Mouse (Mus musculus) CH12.LX (cell line): ENCODE measurements at regions not wholly inside any gene's neighbourhood (a gene's known extent, or its start where the extent isn't known, plus 50 kb on each side); places are given as distances from the start of the nearest gene placed in this dataset.

Experiments used
- DNase-seq: peaks from one replicate; pipeline ENCODE4 v3.0.0-alpha.2; 2013; ENCODE audit errors: extremely low read depth
- H3K27ac ChIP-seq: 2 replicates; pipeline ENCODE4 v1.5.1; 2012; ENCODE audit warnings: low read depth, mild to moderate bottlenecking, control low read depth, moderate library complexity; ENCODE audit not compliant: insufficient read depth
- H3K27me3 ChIP-seq: replicated peaks from 2 replicates; pipeline ENCODE3; 2012; ENCODE audit warnings: inconsistent platforms
- H3K36me3 ChIP-seq, 2 experiments: replicated peaks in 1 of 2; 2 replicates each; pipeline versions ENCODE3 to v1.6.1; 2012; ENCODE audit warnings: inconsistent platforms in 1 of 2, low read length in 1 of 2, mild to moderate bottlenecking in 1 of 2, mixed read lengths in 1 of 2, moderate library complexity in 1 of 2; ENCODE audit not compliant: control insufficient read depth in 1 of 2, insufficient read depth in 1 of 2
- H3K4me1 ChIP-seq, 2 experiments: 2 replicates each; pipeline ENCODE4 v1.6.1; 2012; ENCODE audit warnings: inconsistent platforms in 1 of 2, moderate library complexity in 1 of 2; ENCODE audit not compliant: insufficient read depth in 2 of 2, control insufficient read depth in 1 of 2
- H3K4me2 ChIP-seq: 2 replicates; pipeline ENCODE4 v1.6.1; 2012; ENCODE audit warnings: low read depth, mild to moderate bottlenecking, control low read depth; ENCODE audit not compliant: poor library complexity, insufficient read depth, severe bottlenecking
- H3K4me3 ChIP-seq, 3 experiments: fragments of 150-350 bp in 1 of 3; sonication (generic) in 1 of 3; replicated peaks in 1 of 3; 2 replicates each; pipeline versions ENCODE3 to v1.5.1; 2011 to 2012; ENCODE audit warnings: low read depth in 2 of 3, low read length in 2 of 3, mild to moderate bottlenecking in 2 of 3, moderate library complexity in 2 of 3, control low read depth in 1 of 3, improper control_type of control experiment in 1 of 3, inconsistent platforms in 1 of 3, mixed read lengths in 1 of 3; ENCODE audit not compliant: poor library complexity in 1 of 3
- H3K79me2 ChIP-seq: replicated peaks from 2 replicates; pipeline ENCODE4 v1.6.1; 2012; ENCODE audit warnings: mild to moderate bottlenecking, moderate library complexity; ENCODE audit not compliant: control insufficient read depth, poor library complexity, insufficient read depth, severe bottlenecking; ENCODE audit errors: extremely low read depth
- H3K9ac ChIP-seq: 2 replicates; pipeline ENCODE4 v1.6.1; 2012; ENCODE audit warnings: low read depth, mild to moderate bottlenecking, control low read depth, moderate library complexity; ENCODE audit not compliant: insufficient read depth
- H3K9me3 ChIP-seq: replicated peaks from 2 replicates; pipeline ENCODE3; 2012; ENCODE audit warnings: low read length, inconsistent platforms, mixed read lengths
- BHLHE40 ChIP-seq: IDR thresholded peaks from 2 replicates; pipeline ENCODE4 v1.6.1; 2011; ENCODE audit warnings: mild to moderate bottlenecking, low read depth, low read length, improper control_type of control experiment
- CHD1 ChIP-seq: IDR thresholded peaks from 2 replicates; pipeline ENCODE4 v1.6.1; 2012; ENCODE audit warnings: low read depth, low read length, improper control_type of control experiment, inconsistent platforms
- CHD2 ChIP-seq: IDR thresholded peaks from 2 replicates; pipeline ENCODE4 v1.6.1; 2011; ENCODE audit warnings: low read length, improper control_type of control experiment
- CTCF ChIP-seq, 2 experiments: IDR thresholded peaks in 1 of 2; conservative IDR thresholded peaks in 1 of 2; 2 replicates each; pipeline ENCODE4 v1.5.1; 2011 to 2012; ENCODE audit warnings: low read depth in 2 of 2, low read length in 2 of 2, improper control_type of control experiment in 1 of 2, inconsistent platforms in 1 of 2, mild to moderate bottlenecking in 1 of 2, moderate library complexity in 1 of 2
- E2F4 ChIP-seq: IDR thresholded peaks from 2 replicates; pipeline ENCODE4 v1.6.1; 2011; ENCODE audit warnings: low read depth, low read length, improper control_type of control experiment; ENCODE audit not compliant: insufficient replicate concordance
- ELF1 ChIP-seq: IDR thresholded peaks from 2 replicates; pipeline ENCODE4 v1.6.1; 2014; ENCODE audit warnings: low read depth, mild to moderate bottlenecking, inconsistent platforms, low read length, improper control_type of control experiment
- ETS1 ChIP-seq: conservative IDR thresholded peaks from 2 replicates; pipeline ENCODE4 v1.6.1; 2012; ENCODE audit warnings: low read depth, mild to moderate bottlenecking, inconsistent platforms, low read length, improper control_type of control experiment, moderate library complexity
- HCFC1 ChIP-seq: IDR thresholded peaks from 2 replicates; pipeline ENCODE4 v1.6.1; 2012; ENCODE audit warnings: low read depth, mild to moderate bottlenecking, inconsistent platforms, low read length, improper control_type of control experiment
- JUN ChIP-seq: IDR thresholded peaks from 2 replicates; pipeline ENCODE4 v1.6.1; 2011; ENCODE audit warnings: low read depth, mild to moderate bottlenecking, low read length, improper control_type of control experiment, moderate library complexity; ENCODE audit not compliant: insufficient read depth
- MAX ChIP-seq: IDR thresholded peaks from 2 replicates; pipeline ENCODE4 v1.6.1; 2011; ENCODE audit warnings: low read length, improper control_type of control experiment
- MAZ ChIP-seq: IDR thresholded peaks from 2 replicates; pipeline ENCODE4 v1.6.1; 2012; ENCODE audit warnings: low read depth, mild to moderate bottlenecking, inconsistent platforms, low read length, improper control_type of control experiment, moderate library complexity
- MXI1 ChIP-seq: IDR thresholded peaks from 2 replicates; pipeline ENCODE4 v1.6.1; 2011; ENCODE audit warnings: mild to moderate bottlenecking, low read depth, low read length, improper control_type of control experiment
- MYC ChIP-seq: IDR thresholded peaks from 2 replicates; pipeline ENCODE4 v1.6.1; 2011; ENCODE audit warnings: low read depth, mild to moderate bottlenecking, improper control_type of control experiment, low read length
- NELFE ChIP-seq: IDR thresholded peaks from 2 replicates; pipeline ENCODE4 v1.6.1; 2011; ENCODE audit warnings: low read depth, low read length, improper control_type of control experiment
- PAX5 ChIP-seq: IDR thresholded peaks from 2 replicates; pipeline ENCODE4 v1.6.1; 2012; ENCODE audit warnings: low read length, inconsistent platforms, mixed read lengths
- POLR2A ChIP-seq: IDR thresholded peaks from 2 replicates; pipeline ENCODE4 v1.6.1; 2011; ENCODE audit warnings: low read depth, mild to moderate bottlenecking, improper control_type of control experiment, low read length
- RAD21 ChIP-seq: IDR thresholded peaks from 2 replicates; pipeline ENCODE4 v1.6.1; 2011; ENCODE audit warnings: low read depth, mild to moderate bottlenecking, low read length, improper control_type of control experiment, moderate library complexity
- RCOR1 ChIP-seq: conservative IDR thresholded peaks from 2 replicates; pipeline ENCODE4 v1.6.1; 2012; ENCODE audit warnings: low read depth, mild to moderate bottlenecking, inconsistent platforms, low read length, improper control_type of control experiment
- SIN3A ChIP-seq: IDR thresholded peaks from 2 replicates; pipeline ENCODE4 v1.6.1; 2012; ENCODE audit warnings: low read length, improper control_type of control experiment, inconsistent platforms
- SMC3 ChIP-seq: IDR thresholded peaks from 2 replicates; pipeline ENCODE4 v1.6.1; 2011; ENCODE audit warnings: low read depth, low read length, improper control_type of control experiment
- TBP ChIP-seq: conservative IDR thresholded peaks from 2 replicates; pipeline ENCODE4 v1.6.1; 2011; ENCODE audit warnings: low read depth, low read length, improper control_type of control experiment
- TCF12 ChIP-seq: IDR thresholded peaks from 2 replicates; pipeline ENCODE4 v1.6.1; 2014; ENCODE audit warnings: low read depth, mild to moderate bottlenecking, inconsistent platforms, low read length, improper control_type of control experiment
- UBTF ChIP-seq: IDR thresholded peaks from 2 replicates; pipeline ENCODE4 v1.6.1; 2012; ENCODE audit warnings: low read depth, mild to moderate bottlenecking, inconsistent platforms, low read length, improper control_type of control experiment, moderate library complexity
- USF2 ChIP-seq: conservative IDR thresholded peaks from 2 replicates; pipeline ENCODE4 v1.6.1; 2011; ENCODE audit warnings: low read depth, low read length, improper control_type of control experiment
- ZKSCAN1 ChIP-seq: IDR thresholded peaks from 2 replicates; pipeline ENCODE4 v1.6.1; 2012; ENCODE audit warnings: low read depth, inconsistent platforms, low read length, improper control_type of control experiment, borderline replicate concordance
- ZMIZ1 ChIP-seq: IDR thresholded peaks from 2 replicates; pipeline ENCODE4 v1.6.1; 2012; ENCODE audit warnings: low read depth, mild to moderate bottlenecking, inconsistent platforms, low read length, improper control_type of control experiment
- dilution Hi-C: fragments of 300-500 bp; cut with MboI; formaldehyde crosslinking; loops from 2 replicates; pipeline ENCODE4 v1.14.3; 2020; ENCODE audit warnings: low sequenced_read_pairs; ENCODE audit not compliant: extremely low pct_unique_long_range_greater_than_20kb, extremely low pct_ligation_motif_present
- in situ Hi-C: fragments of 300-500 bp; cut with MboI; formaldehyde crosslinking; loops from 3 replicates; pipeline ENCODE4 v1.14.3; 2019; ENCODE audit warnings: low sequenced_read_pairs, low pct_ligation_motif_present, low pct_unique_long_range_greater_than_20kb, mixed read lengths

GRCm38 (mm10) chr5:118875096-118875637, 314.7 kb downstream of the Med13l start:
- no peak overlapping the region for H3K4me2 ChIP-seq

GRCm38 (mm10) chr5:118876586-118877312, 316.3 kb downstream of the Med13l start:
- Histone ChIP-seq H3K27ac (no peak overlapping the region), H3K9me3 (peaks cover 54% of the 10 kb centered on the region), H3K27me3 (no peaks in the 10 kb centered on the region), H3K4me1 (no peaks in the 10 kb centered on the region), H3K4me2 (no peak overlapping the region), H3K9ac (no peak overlapping the region), H3K36me3 (no peaks in the 10 kb centered on the region), H3K79me2 (no peaks in the 10 kb centered on the region), H3K4me3 (no peak overlapping the region)
- dilution Hi-C loops (no loop called here), in situ Hi-C loops (loop anchor here (25.0 kb wide), 2 partner anchors 811 to 1211 kb away; no protein-coding TSS in a partner anchor)
- TF ChIP-seq MAX = no peak
- TF ChIP-seq TBP = no peak
- no peak for TF ChIP-seq JUN
- no peak for TF ChIP-seq ETS1
- TF ChIP-seq E2F4 = no peak
- TF ChIP-seq SMC3 = no peak
- no peak for TF ChIP-seq USF2
- no peak for TF ChIP-seq ZKSCAN1
- TF ChIP-seq CHD1 = no peak
- no peak for TF ChIP-seq UBTF
- TF ChIP-seq ELF1 = no peak
- no peak for TF ChIP-seq CTCF (conservative IDR thresholded peaks at IDR 0.05 in 1 of 2, IDR thresholded peaks at IDR 0.05 in 1 of 2; ENCODE audit: low read depth in 2 of 2, low read length in 2 of 2)
- no peak for TF ChIP-seq POLR2A
- no peak for TF ChIP-seq RAD21
- no peak for TF ChIP-seq CHD2
- TF ChIP-seq SIN3A = no peak
- TF ChIP-seq RCOR1 = no peak
- no peak for TF ChIP-seq ZMIZ1
- TF ChIP-seq NELFE = no peak
- no peak for DNase-seq

More at GRCm38 (mm10) chr5:118875096-118875637, 314.7 kb downstream of the Med13l start:
- Histone ChIP-seq H3K27me3 (no peaks in the 10 kb centered on the region), H3K9me3 (peaks cover 53% of the 10 kb centered on the region), H3K4me1 (no peaks in the 10 kb centered on the region), H3K36me3 (no peaks in the 10 kb centered on the region), H3K4me3 (no peak overlapping the region), H3K79me2 (no peaks in the 10 kb centered on the region), H3K9ac (no peak overlapping the region), H3K27ac (no peak overlapping the region)
- TF ChIP-seq CTCF (conservative IDR thresholded peaks at IDR 0.05 in 1 of 2, IDR thresholded peaks at IDR 0.05 in 1 of 2; ENCODE audit: low read depth in 2 of 2, low read length in 2 of 2) (no peak), TCF12 (no peak), MYC (no peak), RCOR1 (no peak), SIN3A (no peak), CHD2 (no peak), MAX (no peak), HCFC1 (no peak), USF2 (no peak), POLR2A (no peak), MAZ (no peak), ZKSCAN1 (no peak), PAX5 (no peak), ELF1 (no peak), ZMIZ1 (no peak), MXI1 (no peak), TBP (no peak), BHLHE40 (no peak)
- in situ Hi-C loops = loop anchor here (25.0 kb wide), 2 partner anchors 812 to 1212 kb away; no protein-coding TSS in a partner anchor
- dilution Hi-C loops = no loop called here
- no peak for DNase-seq
